Mouse (Mus musculus) forebrain, embryonic 10.5 days (tissue): ENCODE data around the gene Ctnnb1. TPM values are rescaled to one million over a fixed set of nuclear protein-coding genes. Genes with fewer than 3 reads are reported as not detected.
A peak's percentile ranks its signal among the peaks of the same experiment; 100 is the strongest.

ENCODE experiments used
- DNase-seq: peaks from one replicate; pipeline ENCODE4 v3.0.0-alpha.2; 2017; ENCODE audit warnings: low spot score; ENCODE audit errors: extremely low spot score
- H3K27ac ChIP-seq: fragments of 300-500 bp; sonication (generic); 2 replicates; pipeline ENCODE4 v1.5.1; 2016; ENCODE audit warnings: mild to moderate bottlenecking
- H3K27me3 ChIP-seq: fragments of 300-500 bp; sonication (generic); 2 replicates; pipeline ENCODE4 v1.6.1; 2016; ENCODE audit warnings: mild to moderate bottlenecking; ENCODE audit not compliant: poor library complexity, severe bottlenecking
- H3K36me3 ChIP-seq: fragments of 300-500 bp; sonication (generic); replicated peaks from 2 replicates; pipeline ENCODE4 v1.6.1; 2016; ENCODE audit warnings: mild to moderate bottlenecking, moderate library complexity
- H3K4me1 ChIP-seq: fragments of 300-500 bp; sonication (generic); 2 replicates; pipeline ENCODE4 v1.6.1; 2016
- H3K4me3 ChIP-seq: fragments of 300-500 bp; sonication (generic); 2 replicates; pipeline ENCODE4 v1.5.1; 2016; ENCODE audit warnings: mild to moderate bottlenecking, moderate library complexity
- H3K9me3 ChIP-seq: fragments of 300-500 bp; sonication (generic); 2 replicates; pipeline ENCODE4 v1.6.1; 2016; ENCODE audit warnings: mild to moderate bottlenecking, moderate library complexity
- WGBS: fragments of 180-500 bp; shearing (Covaris S2); methylation state at CpG from one replicate; pipeline ENCODE4 v1.1.7; 2016; 5-methylcytosine and 5-hydroxymethylcytosine counted together
- polyA plus RNA-seq: library from polyadenylated mRNA; unstranded; fragments of >200 nt; fragmentation: Nextera tagmentation; extraction: Ambion mirVana; gene quantifications from 2 replicates; pipeline ENCODE4 v1.2.1, GENCODE M21; 2016

The Ctnnb1 gene
- polyA plus RNA-seq, 1 experiment from 2014 or later, result 664 TPM

DNA sequence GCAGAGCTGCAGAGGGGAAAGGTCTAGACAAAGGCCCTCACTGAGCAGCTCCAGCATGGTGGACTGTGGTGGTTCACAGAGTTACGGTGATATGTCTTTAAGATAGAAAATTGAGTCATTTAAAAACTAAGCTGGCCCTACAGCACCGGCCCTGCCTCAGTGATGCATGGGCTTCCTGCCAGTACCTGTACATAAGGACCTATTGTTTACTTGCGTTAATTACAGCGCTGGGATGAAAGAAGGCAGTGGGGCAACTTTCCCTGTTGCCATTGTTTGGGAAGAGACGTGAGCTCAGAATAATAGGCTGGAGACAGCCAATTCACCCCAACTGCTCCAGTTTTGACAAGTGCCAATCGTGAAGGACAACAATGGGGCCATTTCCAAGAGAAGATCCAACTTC, 3.4 kb downstream of the Ctnnb1 start:
- no peaks in the 10 kb centered on the region for H3K9me3 ChIP-seq
- no peaks in the 10 kb centered on the region for H3K27me3 ChIP-seq
- peaks cover 8% of the 10 kb centered on the region for H3K36me3 ChIP-seq
- DNase-seq, result peak; percentile 34
- H3K4me3 ChIP-seq, result no peak overlapping the region
- 18% methylated on average over 6 of the region's 6 CpGs for WGBS
- H3K4me1 ChIP-seq, result peaks cover 74% of the 10 kb centered on the region
- peak overlapping the region; percentile 32 for H3K27ac ChIP-seq

DNA sequence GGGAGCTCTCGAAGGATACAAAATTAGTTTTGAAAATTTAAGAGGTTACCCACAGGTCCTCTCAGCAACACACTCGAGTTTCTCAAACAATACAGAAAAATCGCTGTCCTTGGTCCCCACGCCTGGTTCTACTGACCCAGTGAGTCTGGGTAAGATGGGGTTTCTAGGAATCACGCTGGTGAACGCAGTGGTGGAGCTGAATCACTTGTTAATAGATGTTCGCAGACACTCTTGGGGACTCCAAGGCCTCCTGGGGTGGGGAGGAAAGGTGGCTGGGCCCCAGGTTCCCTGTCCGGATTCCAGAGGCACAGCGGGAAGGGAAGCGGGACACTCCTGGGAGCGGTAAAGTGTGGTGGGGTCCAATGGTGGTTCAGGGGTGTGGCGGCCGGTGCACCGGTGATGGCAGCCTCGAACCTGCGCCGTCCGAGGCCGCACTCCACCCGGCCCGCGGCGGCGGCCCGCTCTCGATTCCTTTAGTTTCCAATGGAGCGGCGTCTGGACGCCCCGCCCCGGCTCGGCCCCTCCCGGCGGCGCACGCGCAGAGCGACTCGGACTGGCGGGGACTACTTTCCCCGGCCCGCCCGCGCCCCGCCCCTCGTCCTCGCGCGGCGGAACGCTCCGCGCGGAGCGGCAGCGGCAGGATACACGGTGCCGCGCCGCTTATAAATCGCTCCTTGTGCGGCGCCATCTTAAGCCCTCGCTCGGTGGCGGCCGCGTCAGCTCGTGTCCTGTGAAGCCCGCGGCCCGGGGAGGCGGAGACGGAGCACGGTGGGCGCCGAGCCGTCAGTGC, 4.0 kb downstream of the Ctnnb1 start:
- peak overlapping the region; percentile 94 for H3K4me3 ChIP-seq
- peak; percentile 95 for DNase-seq
- peaks cover 75% of the 10 kb centered on the region for H3K4me1 ChIP-seq
- WGBS, result 5% methylated on average over 76 of the region's 78 CpGs
- H3K27me3 ChIP-seq, result no peaks in the 10 kb centered on the region
- peak overlapping the region; percentile 98 for H3K27ac ChIP-seq
- H3K9me3 ChIP-seq, result no peaks in the 10 kb centered on the region
- H3K36me3 ChIP-seq, result peaks cover 14% of the 10 kb centered on the region

DNA sequence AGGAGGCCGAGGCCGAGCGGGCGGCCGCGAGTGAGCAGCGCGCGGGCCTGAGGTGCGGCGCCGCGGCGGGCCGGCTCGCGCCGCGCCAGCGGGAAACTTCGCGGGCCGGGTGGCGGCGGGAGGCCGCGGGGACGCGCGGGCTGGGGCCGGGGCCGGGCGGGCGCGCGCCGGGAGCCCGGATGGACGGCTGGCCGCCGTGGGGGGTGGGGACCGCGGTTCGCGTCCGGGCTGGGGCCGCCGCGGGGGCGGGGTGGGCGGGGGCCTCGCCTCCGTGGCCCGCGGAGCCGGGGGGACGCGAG, 4.5 kb downstream of the Ctnnb1 start:
- 1% methylated on average over 44 of the region's 58 CpGs for WGBS
- H3K4me1 ChIP-seq, result peaks cover 76% of the 10 kb centered on the region
- no peaks in the 10 kb centered on the region for H3K27me3 ChIP-seq
- peak overlapping the region; percentile 94 for H3K4me3 ChIP-seq
- peaks cover 19% of the 10 kb centered on the region for H3K36me3 ChIP-seq
- H3K27ac ChIP-seq, result peak overlapping the region; percentile 98
- H3K9me3 ChIP-seq, result no peaks in the 10 kb centered on the region
- no peak for DNase-seq

DNA sequence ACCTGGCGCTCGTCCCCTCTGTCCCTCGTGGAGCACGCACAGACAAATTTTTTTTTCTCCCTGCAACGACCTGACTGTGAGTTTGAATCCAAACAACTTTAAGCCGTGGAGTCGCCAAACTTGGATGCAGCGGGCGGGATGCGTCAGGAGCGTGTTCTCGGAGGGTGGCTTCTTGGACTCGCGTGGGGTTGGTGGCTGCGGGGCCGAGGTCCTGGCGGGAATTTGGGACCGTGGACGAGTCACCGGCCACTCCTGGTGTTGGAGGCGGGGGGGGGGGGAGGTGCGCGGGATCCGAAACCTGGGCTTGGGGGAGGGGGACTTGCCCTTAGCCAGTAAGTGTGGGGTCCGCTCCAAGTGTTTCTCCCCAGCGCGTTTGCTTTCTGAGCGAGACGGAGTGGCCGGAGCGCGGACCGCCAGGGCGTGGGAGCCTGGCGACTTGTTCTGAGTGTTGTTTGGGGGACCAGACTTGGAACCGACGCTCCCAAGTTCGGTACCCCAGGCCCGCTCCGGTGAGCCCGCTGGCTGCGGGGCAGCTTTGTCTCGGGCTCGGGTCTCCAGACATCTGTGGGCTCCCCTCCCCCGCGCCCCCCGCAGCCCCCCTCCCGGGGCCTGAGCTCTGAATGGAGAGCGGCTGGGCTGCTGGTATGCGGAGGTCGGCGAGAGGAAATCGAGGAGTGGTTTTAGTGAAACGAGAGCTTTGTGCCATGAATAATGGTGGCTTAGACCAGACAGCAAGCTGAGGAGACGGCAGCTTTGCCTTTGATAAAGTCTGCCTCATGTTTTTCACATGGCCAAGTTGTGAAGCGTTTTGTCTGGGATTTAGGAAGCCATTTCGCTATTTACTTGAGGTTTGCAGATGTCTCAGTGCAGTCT, 5.1 kb downstream of the Ctnnb1 start:
- Histone ChIP-seq H3K36me3 (peaks cover 23% of the 10 kb centered on the region), H3K9me3 (no peaks in the 10 kb centered on the region), H3K27ac (peak overlapping the region; percentile 98), H3K4me3 (peak overlapping the region; percentile 94), H3K27me3 (no peaks in the 10 kb centered on the region), H3K4me1 (peaks cover 74% of the 10 kb centered on the region)
- under 1% methylated on average over 56 of the region's 57 CpGs for WGBS
- DNase-seq, result peak; percentile 79

DNA sequence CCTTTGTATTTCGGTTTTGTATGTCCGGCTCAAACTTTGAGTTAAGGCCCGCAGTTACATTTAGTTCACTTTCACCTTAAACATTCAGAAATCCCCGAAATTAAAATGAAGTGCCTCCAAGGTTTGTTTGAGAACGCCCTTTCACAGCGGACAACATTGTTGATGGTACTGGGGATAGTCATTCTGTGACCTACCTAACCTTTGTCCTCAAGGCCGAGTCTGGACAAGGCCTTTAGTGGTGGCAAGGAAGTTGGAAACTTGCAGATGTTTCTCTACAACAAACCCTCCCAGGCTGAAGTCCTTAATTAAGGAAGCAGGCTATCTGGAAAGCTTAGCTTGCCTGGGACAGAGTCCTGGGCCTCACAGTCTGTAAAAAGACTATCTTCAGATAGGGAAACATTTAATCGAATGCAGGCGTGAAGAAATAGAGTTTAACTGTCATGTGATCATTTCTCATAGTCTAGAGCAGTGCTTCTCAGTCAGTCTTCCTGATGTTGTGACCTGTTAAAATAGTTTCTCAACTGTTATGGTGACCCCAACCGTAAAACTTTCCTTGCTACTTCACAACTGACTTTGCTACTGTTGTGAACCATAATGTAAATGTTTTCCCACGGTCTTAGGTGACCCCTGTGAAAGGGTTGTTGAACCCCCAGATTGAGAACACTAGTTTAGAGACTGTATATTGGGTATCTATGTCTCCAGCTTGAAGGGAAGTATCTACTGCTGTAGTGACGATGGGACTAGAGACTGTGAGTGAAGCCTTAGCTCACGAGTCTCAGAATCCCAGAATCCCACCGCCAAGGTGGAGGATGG, 6.0 kb downstream of the Ctnnb1 start:
- Histone ChIP-seq H3K9me3 (no peaks in the 10 kb centered on the region), H3K4me1 (peaks cover 74% of the 10 kb centered on the region), H3K27me3 (no peaks in the 10 kb centered on the region), H3K36me3 (peaks cover 32% of the 10 kb centered on the region), H3K27ac (peak overlapping the region; percentile 98), H3K4me3 (peak overlapping the region; percentile 94)
- WGBS, result 19% methylated on average over 14 of the region's 14 CpGs
- no peak for DNase-seq

DNA sequence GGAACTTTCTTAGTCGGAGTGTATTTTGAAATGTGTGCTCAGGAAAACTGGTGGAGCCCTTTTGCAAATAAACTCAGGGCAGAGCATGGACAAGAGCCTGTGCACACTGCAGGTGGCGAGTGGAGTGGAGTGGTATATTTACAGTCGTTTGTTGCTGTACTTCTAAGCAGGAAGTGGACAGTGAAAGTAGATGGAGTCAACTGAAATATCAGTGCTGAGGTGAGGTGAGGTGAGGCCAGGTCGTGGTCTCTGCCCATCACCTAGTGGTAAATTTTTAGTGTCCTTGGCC, 6.6 kb downstream of the Ctnnb1 start:
- 38% methylated on average over 4 of the region's 4 CpGs for WGBS
- no peaks in the 10 kb centered on the region for H3K9me3 ChIP-seq
- peak overlapping the region; percentile 94 for H3K4me3 ChIP-seq
- DNase-seq, result no peak
- peaks cover 71% of the 10 kb centered on the region for H3K4me1 ChIP-seq
- peaks cover 38% of the 10 kb centered on the region for H3K36me3 ChIP-seq
- no peaks in the 10 kb centered on the region for H3K27me3 ChIP-seq
- H3K27ac ChIP-seq, result no peak overlapping the region

DNA sequence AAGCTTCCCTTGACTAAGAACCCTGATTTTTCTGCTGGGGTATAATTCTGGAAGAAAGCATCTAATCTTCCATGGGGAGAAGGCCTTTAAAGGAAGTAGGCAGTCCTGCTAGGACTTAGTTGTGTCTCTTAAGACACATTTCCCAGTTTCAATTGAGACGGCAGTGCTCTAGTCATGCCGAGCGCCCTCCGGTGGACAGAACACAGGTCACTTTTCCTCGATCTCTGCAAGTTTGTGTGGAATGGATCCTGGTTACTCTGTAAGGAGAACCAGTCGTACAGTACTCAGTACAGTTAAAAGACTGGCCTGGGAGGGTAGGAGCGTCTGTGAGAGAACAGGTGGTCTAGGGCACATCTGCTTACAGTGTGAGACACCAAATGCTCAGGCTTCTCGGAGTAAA, 7.3 kb downstream of the Ctnnb1 start:
- peaks cover 71% of the 10 kb centered on the region for H3K4me1 ChIP-seq
- peak; percentile 56 for DNase-seq
- WGBS, result 38% methylated on average over 8 of the region's 8 CpGs
- H3K27me3 ChIP-seq, result no peaks in the 10 kb centered on the region
- no peaks in the 10 kb centered on the region for H3K9me3 ChIP-seq
- H3K27ac ChIP-seq, result no peak overlapping the region
- H3K4me3 ChIP-seq, result peak overlapping the region; percentile 94
- peaks cover 45% of the 10 kb centered on the region for H3K36me3 ChIP-seq

DNA sequence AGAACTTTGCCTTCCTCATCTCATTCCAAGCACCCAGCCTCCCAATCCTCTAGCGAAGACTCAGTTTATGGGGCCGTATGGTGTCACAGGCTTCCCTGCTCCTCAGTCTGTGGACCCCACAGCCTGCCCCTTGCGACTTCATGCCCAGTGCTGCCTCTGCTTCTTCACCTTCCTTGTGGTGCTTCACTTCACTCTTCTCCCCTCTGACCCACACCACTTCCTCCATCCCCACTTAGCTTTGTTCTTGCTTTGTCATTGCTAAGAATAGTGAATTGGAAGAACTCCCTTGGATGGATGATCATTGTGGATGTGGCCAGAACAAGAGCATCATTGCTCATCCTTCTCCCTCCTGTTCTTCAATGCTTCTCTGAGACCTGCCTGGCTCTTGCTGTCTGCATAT, 11.8 kb downstream of the Ctnnb1 start:
- no peak for DNase-seq
- Histone ChIP-seq H3K27me3 (no peaks in the 10 kb centered on the region), H3K36me3 (peaks cover 67% of the 10 kb centered on the region), H3K4me3 (no peak overlapping the region), H3K9me3 (no peaks in the 10 kb centered on the region), H3K4me1 (peaks cover 66% of the 10 kb centered on the region), H3K27ac (no peak overlapping the region)
- 89% methylated on average over 3 of the region's 3 CpGs for WGBS

DNA sequence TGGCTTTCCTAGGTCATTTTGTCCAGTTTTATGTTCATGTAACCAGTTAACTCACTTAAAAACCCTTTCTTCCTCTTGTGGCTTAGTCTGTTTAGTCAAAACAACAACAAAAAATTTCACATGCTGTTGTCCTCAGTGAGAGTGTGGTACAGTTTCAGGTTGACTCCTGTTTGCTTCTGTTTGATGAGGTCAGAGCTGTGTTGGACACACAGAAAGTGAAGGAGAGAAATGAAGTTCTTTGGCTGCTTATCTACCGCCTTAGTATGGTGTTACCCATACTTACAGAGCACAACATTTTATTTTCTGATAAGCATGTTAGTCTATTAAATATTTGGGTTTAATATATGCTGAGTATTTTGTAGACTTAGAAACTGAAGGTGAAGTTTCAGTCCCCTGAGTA, 14.7 kb downstream of the Ctnnb1 start:
- no peak for DNase-seq
- Histone ChIP-seq H3K27me3 (no peaks in the 10 kb centered on the region), H3K4me3 (no peak overlapping the region), H3K9me3 (no peaks in the 10 kb centered on the region), H3K36me3 (peaks cover 57% of the 10 kb centered on the region), H3K27ac (no peak overlapping the region), H3K4me1 (peaks cover 51% of the 10 kb centered on the region)
- 91% methylated on average over 1 of the region's 1 CpGs for WGBS

DNA sequence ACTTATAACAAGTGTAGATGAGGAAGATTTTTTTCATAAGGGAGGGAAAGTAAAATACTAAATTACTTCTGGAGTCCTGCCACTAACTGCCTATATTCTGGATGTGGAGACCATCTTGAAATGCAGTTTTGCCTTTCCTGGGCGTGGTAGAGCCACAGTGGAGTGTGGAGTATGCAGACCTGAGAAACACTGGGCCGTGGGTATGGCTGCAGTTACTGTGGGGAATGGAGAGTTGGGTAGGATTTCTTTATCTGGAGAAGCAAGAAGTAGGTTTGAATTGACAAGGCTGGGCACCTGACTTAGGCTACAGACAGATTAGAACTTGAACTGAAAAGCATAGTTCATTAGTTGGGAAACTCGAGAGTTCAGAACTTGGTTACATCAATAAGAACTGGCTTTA, 15.2 kb downstream of the Ctnnb1 start:
- Histone ChIP-seq H3K36me3 (peaks cover 59% of the 10 kb centered on the region), H3K27ac (no peak overlapping the region), H3K9me3 (no peaks in the 10 kb centered on the region), H3K4me1 (peaks cover 50% of the 10 kb centered on the region), H3K27me3 (no peaks in the 10 kb centered on the region), H3K4me3 (no peak overlapping the region)
- 81% methylated on average over 3 of the region's 3 CpGs for WGBS
- no peak for DNase-seq

DNA sequence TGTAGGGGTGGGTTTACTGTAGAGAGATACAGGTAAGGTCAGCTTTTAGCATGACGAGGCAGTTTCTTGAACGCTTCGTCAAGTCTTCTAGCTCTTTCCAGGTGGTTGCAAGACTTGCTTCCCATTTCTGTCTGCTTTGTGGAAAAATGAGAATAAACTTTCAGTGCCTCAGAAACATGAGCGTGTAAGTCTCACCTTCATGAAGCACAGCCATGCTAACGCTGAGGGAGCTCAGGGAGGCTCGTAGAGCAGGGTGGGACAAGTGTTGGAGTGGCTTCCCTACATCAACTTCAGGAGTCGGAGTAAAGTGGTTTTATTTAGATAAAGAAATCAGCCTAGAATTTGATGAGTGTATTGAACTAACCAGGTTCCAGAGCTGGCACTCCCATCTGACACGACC, 17.1 kb downstream of the Ctnnb1 start:
- no peak overlapping the region for H3K4me3 ChIP-seq
- no peak for DNase-seq
- H3K36me3 ChIP-seq, result peaks cover 55% of the 10 kb centered on the region
- no peak overlapping the region for H3K27ac ChIP-seq
- WGBS, result 91% methylated on average over 8 of the region's 8 CpGs
- H3K4me1 ChIP-seq, result peaks cover 36% of the 10 kb centered on the region
- H3K27me3 ChIP-seq, result no peaks in the 10 kb centered on the region
- H3K9me3 ChIP-seq, result no peaks in the 10 kb centered on the region

DNA sequence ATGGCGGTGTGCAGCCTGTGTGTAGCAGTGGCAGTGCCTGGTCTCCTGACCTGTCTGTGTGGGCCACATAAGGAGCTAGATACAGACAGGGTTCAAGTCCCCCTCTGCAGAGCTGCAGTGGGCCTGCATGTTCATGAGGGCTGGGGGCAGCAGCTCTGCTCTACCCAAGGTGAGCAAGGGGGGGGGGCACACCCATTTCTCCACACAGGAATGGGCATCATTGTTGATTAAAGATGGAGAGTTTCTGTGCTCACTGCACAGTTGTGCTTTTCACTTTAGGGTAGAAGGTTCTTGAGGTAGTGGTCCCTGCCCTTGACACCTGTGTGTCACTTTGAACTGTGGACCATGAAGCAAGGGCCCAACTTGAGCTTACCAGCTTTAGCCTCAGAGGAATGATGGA, 19.8 kb downstream of the Ctnnb1 start:
- Histone ChIP-seq H3K27ac (no peak overlapping the region), H3K27me3 (no peaks in the 10 kb centered on the region), H3K4me3 (no peak overlapping the region), H3K36me3 (peaks cover 61% of the 10 kb centered on the region), H3K4me1 (peaks cover 18% of the 10 kb centered on the region), H3K9me3 (no peaks in the 10 kb centered on the region)
- 97% methylated on average over 1 of the region's 1 CpGs for WGBS
- DNase-seq, result no peak

DNA sequence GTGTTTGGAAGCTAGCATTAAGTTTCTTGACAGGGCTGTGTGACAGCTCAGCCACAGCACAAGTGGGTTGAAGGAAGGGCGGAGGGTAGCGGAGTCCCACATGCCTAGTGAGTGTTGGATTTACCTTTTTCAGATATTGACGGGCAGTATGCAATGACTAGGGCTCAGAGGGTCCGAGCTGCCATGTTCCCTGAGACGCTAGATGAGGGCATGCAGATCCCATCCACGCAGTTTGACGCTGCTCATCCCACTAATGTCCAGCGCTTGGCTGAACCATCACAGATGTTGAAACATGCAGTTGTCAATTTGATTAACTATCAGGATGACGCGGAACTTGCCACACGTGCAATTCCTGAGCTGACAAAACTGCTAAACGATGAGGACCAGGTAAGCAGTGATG, 21.7 kb downstream of the Ctnnb1 start:
- WGBS, result 94% methylated on average over 12 of the region's 12 CpGs
- no peak overlapping the region for H3K27ac ChIP-seq
- H3K4me3 ChIP-seq, result no peak overlapping the region
- H3K36me3 ChIP-seq, result peaks cover 76% of the 10 kb centered on the region
- DNase-seq, result no peak
- H3K27me3 ChIP-seq, result no peaks in the 10 kb centered on the region
- H3K4me1 ChIP-seq, result peaks cover 15% of the 10 kb centered on the region
- no peaks in the 10 kb centered on the region for H3K9me3 ChIP-seq
